In genomic region chr15:96699521-96700511, GRCm38 (mm10) we compare ENCODE assay signal across 8 mouse cellular contexts. TPM values are rescaled to one million over a fixed set of nuclear protein-coding genes. Genes with fewer than 3 reads are reported as not detected.
DNase-seq lines count a peak whose midpoint lies in the region; ATAC-seq lines count a peak whose summit lies in the region.

TSS of gene Slc38a2 (minus strand) at chr15:96699730.

- intact Hi-C loops in heart, postnatal 25 days (cut with DNase I): loop anchor here (2.0 to 5.0 kb wide), 3 partner anchors 49 to 235 kb away; no protein-coding TSS in a partner anchor

- peak within 1 kb of the TSS; percentile 90 for H3K4me3 ChIP-seq in forebrain, embryonic 16.5 days (replicated peaks; ENCODE audit: low read length)
- peak within 1 kb of the TSS; percentile 68 for H3K4me3 ChIP-seq in neural tube, embryonic 15.5 days (replicated peaks)

- H3K9ac ChIP-seq in forebrain, embryonic 16.5 days (replicated peaks; ENCODE audit: low read depth, low read length): peak within 1 kb of the TSS; percentile 100
- peak within 1 kb of the TSS; percentile 90 for H3K9ac ChIP-seq in neural tube, embryonic 15.5 days (replicated peaks)

- peak; percentile 76 for DNase-seq in ES-CJ7 (ENCODE audit: low read depth, low spot score)
- DNase-seq in cerebellum, adult 11-12 months: peak; percentile 94
- DNase-seq in heart, postnatal 25 days (ENCODE audit: low spot score): peak; percentile 84
- peak; percentile 82 to 95 for DNase-seq in layer of hippocampus, adult 18-20 months (ENCODE audit: low spot score in 2 of 2)
- peak; percentile 93 to 96 for DNase-seq in lung, adult 18-20 months
- peak; percentile 84 for DNase-seq in testis, postnatal 14 days (ENCODE audit: low spot score)

- peaks cover 7% of the 10 kb centered on the region for H3K36me3 ChIP-seq in forebrain, embryonic 16.5 days (ENCODE audit: control insufficient read depth, insufficient read depth)
- peaks cover 15% of the 10 kb centered on the region for H3K36me3 ChIP-seq in neural tube, embryonic 15.5 days

- no peaks in the 10 kb centered on the region for H3K27me3 ChIP-seq in forebrain, embryonic 16.5 days (replicated peaks; ENCODE audit: control insufficient read depth, insufficient read depth, low read length)
- no peaks in the 10 kb centered on the region for H3K27me3 ChIP-seq in neural tube, embryonic 15.5 days (replicated peaks)

- peaks cover 31% of the 10 kb centered on the region for H3K4me1 ChIP-seq in forebrain, embryonic 16.5 days (replicated peaks; ENCODE audit: control insufficient read depth, insufficient read depth, low read length)
- peaks cover 41% of the 10 kb centered on the region for H3K4me1 ChIP-seq in neural tube, embryonic 15.5 days

- H3K27ac ChIP-seq in forebrain, embryonic 16.5 days (ENCODE audit: low read length): peak within 1 kb of the TSS; percentile 100
- peak within 1 kb of the TSS; percentile 99 for H3K27ac ChIP-seq in neural tube, embryonic 15.5 days (replicated peaks)

- peak within 1 kb of the TSS; percentile 69 for H3K4me2 ChIP-seq in forebrain, embryonic 16.5 days (ENCODE audit: low read length)
- H3K4me2 ChIP-seq in neural tube, embryonic 15.5 days: peak within 1 kb of the TSS; percentile 77

- WGBS in forebrain, embryonic 16.5 days: under 1% methylated on average over 75 of the region's 76 CpGs
- under 1% methylated on average over 62 of the region's 76 CpGs for WGBS in neural tube, embryonic 15.5 days

- H3K9me3 ChIP-seq in forebrain, embryonic 16.5 days (ENCODE audit: control insufficient read depth, low read length): no peaks in the 10 kb centered on the region
- H3K9me3 ChIP-seq in neural tube, embryonic 15.5 days (replicated peaks): no peaks in the 10 kb centered on the region

- ATAC-seq in forebrain, embryonic 16.5 days: peak; percentile 90
- ATAC-seq in neural tube, embryonic 15.5 days (ENCODE audit: low FRiP score): peak; percentile 93

RNA-seq across cellular contexts. Expression of gene Slc38a2, which starts in this region (rescaled TPM):
- 161 and 200 TPM in 2 replicates for polyA plus RNA-seq in forebrain, embryonic 16.5 days (2015; fragmentation: Nextera tagmentation; extraction: Ambion mirVana)
- total RNA-seq in heart, postnatal 25 days (2021): 100 to 1,000 TPM; 230 to 253 TPM
- 10 to 100 TPM; 85.1 to 88.2 TPM for total RNA-seq in layer of hippocampus, adult 18-20 months (2021)
- 89.3 and 93.9 TPM in 2 replicates for polyA plus RNA-seq in neural tube, embryonic 15.5 days (2015; fragmentation: Nextera tagmentation; extraction: Ambion mirVana)

Comparison
In these comparisons a context has a peak if more than half of its experiments do, and no peak if none do; other contexts are left out.
1. Peak in every context shown above with its lines: DNase-seq, ATAC-seq, H3K4me3 ChIP-seq and H3K27ac ChIP-seq.